15 mouse cellular contexts compared by ENCODE assay signal in genomic region chrX:56332046-56332445, GRCm38 (mm10).
"Had no signal": no experiment of that assay in that cellular context is flagged by ENCODE, and none has a peak within 500 bp of the region (broad histone marks: within the 10 kb centered on the region; RNA-seq: fewer than 3 reads in every experiment).

No protein-coding gene starts in this region.

- DNase-seq: kidney, postnatal 14 days; kidney, postnatal 4 days; left cerebral cortex, postnatal 4 days; liver; lung, adult 2 months; lung, postnatal 14 days; lung, postnatal 4 days; midbrain, embryonic 14.5 days; thymus, adult 2 months; thymus, postnatal 14 days; thymus, postnatal 4 days had no signal

- H3K27me3 ChIP-seq: limb, embryonic 13.5 days; liver, embryonic 12.5 days; liver, embryonic 15.5 days had no signal

- H3K4me1 ChIP-seq: limb, embryonic 13.5 days; liver, embryonic 12.5 days; liver, embryonic 15.5 days had no signal

- H3K36me3 ChIP-seq: limb, embryonic 13.5 days; liver, embryonic 12.5 days; liver, embryonic 15.5 days had no signal

- H3K9ac ChIP-seq: limb, embryonic 13.5 days; liver, embryonic 12.5 days; liver, embryonic 15.5 days had no signal

- H3K27ac ChIP-seq: limb, embryonic 13.5 days; liver, embryonic 12.5 days; liver, embryonic 15.5 days had no signal

- H3K9me3 ChIP-seq: liver, embryonic 12.5 days; liver, embryonic 15.5 days had no signal

- H3K4me2 ChIP-seq: limb, embryonic 13.5 days; liver, embryonic 12.5 days; liver, embryonic 15.5 days; midbrain, embryonic 11.5 days had no signal

- H3K4me3 ChIP-seq: limb, embryonic 13.5 days; liver, embryonic 12.5 days; liver, embryonic 15.5 days had no signal

- ATAC-seq: liver, embryonic 12.5 days had no signal
